Mouse (Mus musculus) G1E (cell line): ENCODE results near the gene Trim16. TPM values are rescaled to one million over a fixed set of nuclear protein-coding genes. Genes with fewer than 3 reads are reported as not detected.

Experiments
- ATAC-seq: 2 replicates; pipeline ENCODE4 v1.8.0; 2016; ENCODE audit warnings: mild to moderate bottlenecking; ENCODE audit not compliant: insufficient number of reproducible peaks, poor library complexity, low FRiP score, severe bottlenecking; ENCODE audit errors: extremely low read depth
- DNase-seq: peaks from one replicate; pipeline ENCODE4 v3.0.0; 2012; ENCODE audit warnings: low spot score
- H3K27me3 ChIP-seq: 2 replicates; pipeline ENCODE4 v1.6.1; 2012; ENCODE audit warnings: mild to moderate bottlenecking, low read length, inconsistent platforms; ENCODE audit not compliant: insufficient read depth
- H3K36me3 ChIP-seq: replicated peaks from 2 replicates; pipeline ENCODE3; 2012; ENCODE audit warnings: mild to moderate bottlenecking, inconsistent platforms
- H3K4me1 ChIP-seq: 2 replicates; pipeline ENCODE4 v1.6.1; 2012; ENCODE audit warnings: low read depth, low read length, inconsistent platforms, mixed read lengths; ENCODE audit not compliant: insufficient read depth
- H3K4me3 ChIP-seq: 2 replicates; pipeline ENCODE4 v1.5.1; 2012; ENCODE audit warnings: low read depth, mild to moderate bottlenecking, inconsistent platforms, low read length, moderate library complexity, mixed read lengths
- H3K9me3 ChIP-seq: replicated peaks from 2 replicates; pipeline ENCODE4 v1.6.1; 2012; ENCODE audit warnings: inconsistent platforms
- CTCF ChIP-seq: IDR thresholded peaks from 2 replicates; pipeline ENCODE4 v1.5.1; 2012; ENCODE audit warnings: low read depth, low read length, inconsistent platforms, mixed read lengths
- GATA1 ChIP-seq: IDR thresholded peaks from 2 replicates; pipeline ENCODE4 v1.6.1; 2012; ENCODE audit warnings: borderline replicate concordance, low read length, inconsistent platforms, mixed read lengths
- GATA2 ChIP-seq: IDR thresholded peaks from 2 replicates; pipeline ENCODE4 v1.6.1; 2012; ENCODE audit warnings: low read depth, low read length, inconsistent platforms, borderline replicate concordance
- POLR2AphosphoS5 ChIP-seq: IDR thresholded peaks from 2 replicates; pipeline ENCODE4 v1.6.1; 2012; ENCODE audit warnings: low read depth, low read length, inconsistent platforms; ENCODE audit not compliant: insufficient replicate concordance
- TAL1 ChIP-seq: conservative IDR thresholded peaks from 2 replicates; pipeline ENCODE4 v1.6.1; 2012; ENCODE audit warnings: low read depth, low read length, inconsistent platforms, mixed read lengths
- polyA plus RNA-seq: library from polyadenylated mRNA; stranded (reverse); fragments of >175 nt; gene quantifications from 2 replicates; pipeline ENCODE4 v1.2.3, GENCODE M21; 2012
- total RNA-seq, 2 experiments: library from RNA; stranded (forward) in 1 of 2; stranded (reverse) in 1 of 2; fragments of 200-1000 nt in 1 of 2; fragments of >200 nt in 1 of 2; fragmentation: Nextera tagmentation in 1 of 2; gene quantifications; 2 replicates each; pipeline ENCODE4 v1.2.3; 2014 to 2017

Trim16 gene
- total and polyA plus RNA-seq, 3 experiments = 0.05 TPM; not detected in 2

DNA sequence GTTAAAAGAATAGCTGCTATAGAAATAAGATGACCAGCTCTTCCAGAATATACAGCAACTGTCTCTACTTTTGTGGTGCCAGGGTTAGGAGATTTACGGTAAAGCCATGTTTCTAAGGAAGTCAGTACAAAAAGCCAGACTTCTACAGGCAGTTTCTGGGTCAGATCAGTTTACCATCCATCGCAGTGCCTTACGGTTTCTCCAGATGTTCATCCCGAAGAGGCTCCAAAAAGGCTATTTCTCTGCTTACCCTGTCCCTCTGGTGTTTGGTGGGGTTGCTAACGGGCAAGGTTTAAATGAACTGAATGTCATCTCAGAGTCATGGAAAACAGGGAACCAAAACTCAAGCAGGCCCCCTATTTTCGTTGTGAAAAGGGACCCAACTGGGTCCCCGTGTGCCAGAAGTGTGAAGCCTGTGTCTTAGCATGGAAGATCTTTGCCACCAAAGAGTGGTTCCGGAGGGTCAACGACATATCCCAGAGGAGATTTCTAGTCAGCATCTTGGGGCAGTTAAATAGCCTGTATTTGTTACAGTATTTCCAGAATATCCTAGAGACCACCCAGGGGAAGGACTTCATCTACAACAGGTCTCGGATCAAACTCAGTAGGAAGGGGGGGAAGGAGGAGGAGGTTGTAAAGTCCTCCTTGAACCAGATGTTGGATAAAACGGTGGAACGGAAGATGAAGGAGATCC, 27.1 kb downstream of the Trim16 start, which contains the start of gene Fbxw10:
Gene Fbxw10 (plus strand): TSS at position 109 of the 694 bp plus-strand sequence.
- Histone ChIP-seq H3K4me3 (no peak within 1 kb of the TSS), H3K27me3 (peaks cover 26% of the 10 kb centered on the region), H3K36me3 (no peaks in the 10 kb centered on the region), H3K9me3 (no peaks in the 10 kb centered on the region), H3K4me1 (no peaks in the 10 kb centered on the region)
- DNase-seq (no peak), ATAC-seq (no peak)
- TF ChIP-seq POLR2AphosphoS5 (no peak), GATA2 (no peak), TAL1 (no peak), CTCF (no peak), GATA1 (no peak)

- H3K4me1 ChIP-seq = no peaks in the 10 kb centered on the region
- ATAC-seq (no peak), DNase-seq (no peak)
- no peaks in the 10 kb centered on the region for H3K36me3 ChIP-seq
- H3K27me3 ChIP-seq = peaks cover 26% of the 10 kb centered on the region
- H3K9me3 ChIP-seq = no peaks in the 10 kb centered on the region
- TF ChIP-seq POLR2AphosphoS5 = no peak
- no peak for TF ChIP-seq GATA1
- no peak for TF ChIP-seq GATA2
- no peak for TF ChIP-seq TAL1
- no peak for TF ChIP-seq CTCF
- no peak overlapping the region for H3K4me3 ChIP-seq
Measured at GRCm38 (mm10) chr11:62847655-62848191, 27.7 kb downstream of the Trim16 start.

- no peaks in the 10 kb centered on the region for H3K9me3 ChIP-seq
- peaks cover 26% of the 10 kb centered on the region for H3K27me3 ChIP-seq
- H3K36me3 ChIP-seq = no peaks in the 10 kb centered on the region
- H3K4me1 ChIP-seq = no peaks in the 10 kb centered on the region
- no peak for ATAC-seq
- no peak for TF ChIP-seq GATA2
- TF ChIP-seq TAL1 = no peak
- TF ChIP-seq CTCF = no peak
- no peak for TF ChIP-seq GATA1
- TF ChIP-seq POLR2AphosphoS5 = no peak
- H3K4me3 ChIP-seq = no peak overlapping the region
- DNase-seq = no peak
Measured at GRCm38 (mm10) chr11:62848301-62848700, 28.3 kb downstream of the Trim16 start.

DNA sequence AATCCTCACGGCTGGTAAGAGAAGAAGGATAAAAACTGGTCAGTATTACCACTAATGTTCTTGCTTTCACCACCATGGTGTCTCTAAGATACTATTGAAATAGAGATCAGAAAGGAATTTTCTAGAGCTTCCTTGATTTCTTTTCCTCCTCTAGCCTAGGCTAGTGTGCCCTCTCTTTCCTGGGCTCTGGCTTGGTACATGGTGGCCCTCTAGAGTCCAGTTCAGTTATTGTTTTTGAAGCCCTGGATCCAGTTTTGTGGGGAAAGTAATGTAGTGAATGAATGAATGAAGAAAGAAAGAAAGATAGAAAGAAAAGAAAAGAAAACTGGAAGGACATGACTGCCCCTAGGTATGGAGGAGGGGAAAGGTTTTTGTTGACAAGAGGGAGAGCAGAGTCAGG, 31.2 kb downstream of the Trim16 start:
- ATAC-seq (no peak), DNase-seq (no peak)
- TF ChIP-seq GATA1 = no peak
- no peak for TF ChIP-seq GATA2
- no peak for TF ChIP-seq TAL1
- TF ChIP-seq POLR2AphosphoS5 = no peak
- H3K36me3 ChIP-seq = no peaks in the 10 kb centered on the region
- H3K27me3 ChIP-seq = peaks cover 18% of the 10 kb centered on the region
- no peaks in the 10 kb centered on the region for H3K4me1 ChIP-seq
- no peaks in the 10 kb centered on the region for H3K9me3 ChIP-seq
- no peak overlapping the region for H3K4me3 ChIP-seq

DNA sequence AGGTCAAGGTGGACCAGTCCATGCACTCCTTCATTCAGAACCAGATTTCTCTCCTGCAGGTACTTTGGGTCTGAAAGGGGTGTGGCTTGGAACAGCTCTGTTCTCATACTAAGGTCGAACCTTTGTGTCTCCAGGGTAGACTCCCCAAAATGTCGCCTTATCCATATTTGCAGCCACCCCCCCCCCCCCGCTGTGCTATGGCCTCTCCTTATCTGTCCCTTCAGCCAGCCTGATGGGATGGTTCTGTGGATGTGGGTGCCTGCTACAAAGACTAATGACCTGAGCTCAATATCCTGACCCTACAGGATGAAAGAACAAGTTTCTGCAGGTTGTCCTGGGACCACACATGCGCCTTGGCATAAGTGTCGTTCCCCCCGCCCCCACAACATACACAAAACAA, 33.3 kb downstream of the Trim16 start:
- Histone ChIP-seq H3K9me3 (no peaks in the 10 kb centered on the region), H3K4me3 (no peak overlapping the region), H3K27me3 (peaks cover 14% of the 10 kb centered on the region), H3K4me1 (no peaks in the 10 kb centered on the region), H3K36me3 (no peaks in the 10 kb centered on the region)
- ATAC-seq (no peak), DNase-seq (no peak)
- TF ChIP-seq TAL1 (no peak), CTCF (no peak), GATA1 (no peak), POLR2AphosphoS5 (no peak), GATA2 (no peak)

DNA sequence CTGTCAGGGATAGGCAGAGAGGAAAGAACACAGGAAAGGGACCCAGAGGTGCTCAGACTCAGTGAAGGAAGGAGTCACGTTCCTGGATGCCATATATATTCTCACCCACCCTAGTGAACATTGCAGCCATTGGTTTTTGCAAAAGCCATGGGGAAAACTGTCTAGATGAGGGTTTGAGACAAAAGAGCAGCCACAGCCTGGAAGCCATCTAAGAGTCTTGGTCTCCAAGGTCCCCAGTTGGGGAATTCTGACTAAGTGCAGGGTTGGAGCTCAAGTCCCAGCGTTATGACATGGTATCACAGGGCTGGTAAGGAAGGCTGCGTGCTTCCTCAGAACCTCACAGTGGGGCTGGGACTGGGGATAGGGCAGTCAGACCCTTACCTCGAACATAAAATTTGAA, 45.5 kb downstream of the Trim16 start:
- TF ChIP-seq TAL1 (no peak), CTCF (no peak), GATA2 (no peak), POLR2AphosphoS5 (no peak), GATA1 (no peak)
- no peaks in the 10 kb centered on the region for H3K9me3 ChIP-seq
- peaks cover 22% of the 10 kb centered on the region for H3K27me3 ChIP-seq
- no peaks in the 10 kb centered on the region for H3K36me3 ChIP-seq
- H3K4me3 ChIP-seq = no peak overlapping the region
- no peaks in the 10 kb centered on the region for H3K4me1 ChIP-seq
- DNase-seq (no peak), ATAC-seq (no peak)

DNA sequence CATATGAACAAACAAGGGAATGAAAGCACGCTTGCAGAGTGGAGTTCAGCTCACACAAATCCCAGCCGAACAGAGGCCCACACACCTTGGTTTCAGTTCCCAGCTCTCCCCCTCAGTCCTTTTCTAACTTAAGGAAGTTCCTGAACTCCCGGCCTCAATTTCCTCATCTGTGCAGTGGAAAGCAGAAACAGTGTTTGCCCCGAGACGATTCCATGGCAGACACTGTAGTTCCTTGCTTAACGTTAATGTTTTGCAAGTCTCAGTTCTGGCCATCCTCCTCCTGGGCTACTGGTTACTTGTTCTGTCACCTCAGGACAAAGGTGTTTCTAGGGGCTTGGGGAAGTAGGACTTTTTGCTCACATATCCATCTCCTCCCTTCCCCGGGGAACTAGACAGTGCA, 46.7 kb downstream of the Trim16 start:
- Histone ChIP-seq H3K9me3 (no peaks in the 10 kb centered on the region), H3K4me1 (no peaks in the 10 kb centered on the region), H3K27me3 (peaks cover 19% of the 10 kb centered on the region), H3K36me3 (no peaks in the 10 kb centered on the region), H3K4me3 (no peak overlapping the region)
- TF ChIP-seq CTCF (no peak), TAL1 (no peak)
- no peak for DNase-seq
- ATAC-seq = no peak
